Mouse (Mus musculus) spleen, adult 2 months (tissue): ENCODE measurements at regions not wholly inside any gene's neighbourhood (a gene's known extent, or its start where the extent isn't known, plus 50 kb on each side); places are given as distances from the start of the nearest gene placed in this dataset.

Experiments used
- DNase-seq, 2 experiments: peaks; one replicate each; pipeline versions ENCODE4 v3.0.0 to v3.0.0-alpha.2; 2012 to 2021; ENCODE audit warnings: low spot score in 2 of 2, low read depth in 1 of 2
- H3K27ac ChIP-seq: fragments of 200-500 bp; 2 replicates; pipeline ENCODE4 v1.5.1; 2012; ENCODE audit warnings: low read length, inconsistent platforms; ENCODE audit not compliant: insufficient read depth
- H3K27me3 ChIP-seq: fragments of 200-500 bp; 2 replicates; pipeline ENCODE4 v1.6.1; 2012; ENCODE audit warnings: mild to moderate bottlenecking, moderate library complexity, low read length, inconsistent platforms; ENCODE audit not compliant: control insufficient read depth, insufficient read depth
- H3K36me3 ChIP-seq: fragments of 200-500 bp; 2 replicates; pipeline ENCODE4 v1.6.1; 2012; ENCODE audit warnings: mild to moderate bottlenecking, low read length, inconsistent platforms; ENCODE audit not compliant: control insufficient read depth, insufficient read depth
- H3K4me1 ChIP-seq: fragments of 200-500 bp; 2 replicates; pipeline ENCODE4 v1.6.1; 2011; ENCODE audit warnings: inconsistent platforms; ENCODE audit not compliant: control insufficient read depth, insufficient read depth, insufficient read length
- H3K4me3 ChIP-seq: fragments of 200-500 bp; 2 replicates; pipeline ENCODE4 v1.5.1; 2011; ENCODE audit warnings: mild to moderate bottlenecking, inconsistent platforms; ENCODE audit not compliant: insufficient read depth, insufficient read length; ENCODE audit errors: extremely low read depth
- CTCF ChIP-seq: fragments of 200-500 bp; IDR thresholded peaks from 2 replicates; pipeline ENCODE4 v1.5.1; 2011; ENCODE audit warnings: mild to moderate bottlenecking, inconsistent platforms; ENCODE audit not compliant: insufficient read depth, insufficient read length, insufficient replicate concordance; ENCODE audit errors: extremely low read depth
- POLR2A ChIP-seq: fragments of 200-500 bp; IDR thresholded peaks from 2 replicates; pipeline ENCODE4 v1.6.1; 2011; ENCODE audit warnings: low read depth, low read length, inconsistent platforms
- WGBS: fragments of 180-500 bp; shearing (Covaris S2); methylation state at CpG from one replicate; pipeline ENCODE4 v1.1.7; 2018; 5-methylcytosine and 5-hydroxymethylcytosine counted together

GRCm38 (mm10) chr8:34571736-34572135, 460.2 kb upstream of the Gm10131 start:
- DNase-seq: no peak
- no peak for TF ChIP-seq CTCF
- no peak for TF ChIP-seq POLR2A
- H3K36me3 ChIP-seq: no peaks in the 10 kb centered on the region
- H3K4me3 ChIP-seq: no peak overlapping the region
- no peak overlapping the region for H3K27ac ChIP-seq
- no peaks in the 10 kb centered on the region for H3K27me3 ChIP-seq
- no peaks in the 10 kb centered on the region for H3K4me1 ChIP-seq
- 85% methylated on average over 1 of the region's 1 CpGs for whole genome bisulfite sequencing

- TF ChIP-seq POLR2A (no peak), CTCF (no peak)
- Histone ChIP-seq H3K4me3 (no peak overlapping the region), H3K36me3 (no peaks in the 10 kb centered on the region), H3K4me1 (no peaks in the 10 kb centered on the region), H3K27ac (no peak overlapping the region), H3K27me3 (no peaks in the 10 kb centered on the region)
- DNase-seq: no peak
- 73% methylated on average over 8 of the region's 8 CpGs for WGBS
Observed at GRCm38 (mm10) chr8:34562278-34562677, 450.7 kb upstream of the Gm10131 start.

GRCm38 (mm10) chr8:34549786-34550185, 438.2 kb upstream of the Gm10131 start:
- Histone ChIP-seq H3K4me1 (no peaks in the 10 kb centered on the region), H3K27ac (no peak overlapping the region), H3K4me3 (no peak overlapping the region), H3K27me3 (no peaks in the 10 kb centered on the region), H3K36me3 (no peaks in the 10 kb centered on the region)
- 85% methylated on average over 5 of the region's 5 CpGs for WGBS
- TF ChIP-seq CTCF (no peak), POLR2A (no peak)
- no peak for DNase-seq

- Histone ChIP-seq H3K4me3 (no peak overlapping the region), H3K4me1 (no peaks in the 10 kb centered on the region), H3K27me3 (no peaks in the 10 kb centered on the region), H3K36me3 (no peaks in the 10 kb centered on the region), H3K27ac (no peak overlapping the region)
- peak in 1 of 2 experiments; percentile 2 for DNase-seq
- 12% methylated on average over 11 of the region's 11 CpGs for WGBS
- TF ChIP-seq POLR2A: no peak
- TF ChIP-seq CTCF: no peak
Observed at GRCm38 (mm10) chr8:34546815-34547214, 435.3 kb upstream of the Gm10131 start.

GRCm38 (mm10) chr8:34542361-34543038, 431.0 kb upstream of the Gm10131 start:
- Histone ChIP-seq H3K27ac (no peak overlapping the region), H3K27me3 (no peaks in the 10 kb centered on the region), H3K4me3 (no peak overlapping the region), H3K36me3 (no peaks in the 10 kb centered on the region), H3K4me1 (no peaks in the 10 kb centered on the region)
- no peak for DNase-seq
- WGBS: 39% methylated on average over 3 of the region's 3 CpGs
- TF ChIP-seq POLR2A: no peak
- no peak for TF ChIP-seq CTCF

GRCm38 (mm10) chr8:34539232-34539631, 427.7 kb upstream of the Gm10131 start:
- Histone ChIP-seq H3K27ac (no peak overlapping the region), H3K4me3 (no peak overlapping the region), H3K4me1 (no peaks in the 10 kb centered on the region), H3K27me3 (no peaks in the 10 kb centered on the region), H3K36me3 (no peaks in the 10 kb centered on the region)
- 59% methylated on average over 4 of the region's 4 CpGs for WGBS
- DNase-seq: no peak
- TF ChIP-seq CTCF (no peak), POLR2A (no peak)

GRCm38 (mm10) chr8:34535434-34535833, 423.9 kb upstream of the Gm10131 start:
- no peak overlapping the region for H3K4me3 ChIP-seq
- WGBS: 80% methylated on average over 3 of the region's 3 CpGs
- no peaks in the 10 kb centered on the region for H3K27me3 ChIP-seq
- no peak overlapping the region for H3K27ac ChIP-seq
- no peaks in the 10 kb centered on the region for H3K36me3 ChIP-seq
- TF ChIP-seq POLR2A: no peak
- TF ChIP-seq CTCF: no peak
- no peak for DNase-seq
- no peaks in the 10 kb centered on the region for H3K4me1 ChIP-seq
